Mouse (Mus musculus): ENCODE measurements around the gene Dnajb5. TPM values are rescaled to one million over a fixed set of nuclear protein-coding genes. Genes with fewer than 3 reads are reported as not detected.
"Not testable (repeated sequence)": the region's sequence is repeated elsewhere in the genome, so short reads cannot be mapped to it uniquely, and the experiment has no call there.

The Dnajb5 gene
- total RNA-seq, 2 experiments from 2014 or later, result 60.1 to 79.0 TPM

DNA sequence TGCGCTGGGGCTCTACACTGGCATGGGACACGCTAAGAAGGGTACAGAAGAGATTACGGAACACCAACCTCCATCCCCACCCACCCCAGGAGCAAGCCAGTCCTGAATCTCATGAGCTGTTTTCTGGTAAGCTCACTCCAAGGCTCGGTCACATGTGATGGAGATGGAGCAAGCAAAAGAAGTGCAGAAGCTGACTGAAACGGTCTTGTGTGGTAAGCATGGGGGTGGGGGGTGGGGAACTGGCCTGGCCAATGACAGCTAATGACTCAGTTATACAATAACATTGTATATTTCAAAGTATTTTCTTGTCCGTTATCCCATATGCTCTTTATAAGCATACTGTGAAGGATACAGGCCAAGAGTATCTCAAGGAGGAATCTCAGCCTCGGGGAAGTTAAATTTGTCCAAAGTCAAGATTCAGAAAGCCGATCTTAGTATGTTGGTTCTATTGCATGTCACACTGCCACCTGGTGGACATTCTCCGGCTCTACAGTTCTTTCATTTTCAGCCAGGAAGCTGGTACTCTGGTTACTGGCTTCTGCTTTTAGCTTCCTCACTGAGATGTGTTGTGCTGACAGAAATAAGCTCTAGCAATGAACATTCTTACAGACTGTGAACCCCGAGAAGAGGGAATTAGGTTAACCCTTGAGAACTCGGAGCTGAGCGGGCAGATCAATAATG lies 15.6 kb downstream of the Dnajb5 start:
- DNase-seq (ENCODE audit: low spot score in 2 of 2), result no peak

DNA sequence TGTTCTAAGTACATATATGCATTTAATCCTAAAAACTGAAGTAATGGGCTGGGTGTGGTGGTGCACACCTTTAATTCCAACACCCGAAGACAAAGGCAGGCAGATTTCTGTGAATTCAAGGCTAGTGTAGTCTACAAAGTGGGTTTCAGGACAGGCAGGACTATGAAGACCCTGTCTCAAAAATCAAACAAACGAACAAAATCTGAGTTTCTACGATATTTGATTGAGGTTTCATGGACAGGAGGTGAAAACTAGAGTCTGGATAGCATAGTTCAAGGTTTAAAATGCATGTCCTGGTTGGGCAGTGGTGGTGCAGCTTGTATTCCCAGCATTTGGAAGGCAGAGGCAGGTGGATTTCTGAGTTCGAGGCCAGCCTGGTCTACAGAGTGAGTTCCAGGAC lies 19.7 kb downstream of the Dnajb5 start, which contains the start of gene 1700022I11Rik:
Gene 1700022I11Rik, plus strand, starts transcription at position 301 of the 400 bp plus-strand sequence.
- no peak for DNase-seq (ENCODE audit: low spot score in 2 of 2)

DNA sequence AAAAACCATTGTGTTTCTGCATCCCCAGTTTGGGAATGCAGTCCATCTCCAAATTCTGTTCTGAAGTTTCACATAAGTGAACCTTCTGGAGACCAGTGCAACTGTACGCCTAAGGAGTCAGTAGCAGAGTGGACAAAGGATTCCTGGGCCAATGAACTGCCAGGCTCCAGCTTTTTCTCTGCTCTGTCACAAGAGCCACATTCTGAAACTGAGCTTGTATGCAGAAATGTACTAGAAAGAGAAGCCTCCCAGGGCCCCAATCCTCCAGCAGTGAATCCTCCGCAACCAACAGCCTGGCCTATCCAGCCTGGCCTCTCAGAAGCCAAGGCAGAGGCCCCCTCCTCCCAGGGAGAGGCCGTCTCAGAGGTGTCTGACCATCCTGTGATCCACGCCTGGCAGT lies 23.3 kb downstream of the Dnajb5 start:
- DNase-seq (ENCODE audit: low spot score in 2 of 2), result no peak

DNA sequence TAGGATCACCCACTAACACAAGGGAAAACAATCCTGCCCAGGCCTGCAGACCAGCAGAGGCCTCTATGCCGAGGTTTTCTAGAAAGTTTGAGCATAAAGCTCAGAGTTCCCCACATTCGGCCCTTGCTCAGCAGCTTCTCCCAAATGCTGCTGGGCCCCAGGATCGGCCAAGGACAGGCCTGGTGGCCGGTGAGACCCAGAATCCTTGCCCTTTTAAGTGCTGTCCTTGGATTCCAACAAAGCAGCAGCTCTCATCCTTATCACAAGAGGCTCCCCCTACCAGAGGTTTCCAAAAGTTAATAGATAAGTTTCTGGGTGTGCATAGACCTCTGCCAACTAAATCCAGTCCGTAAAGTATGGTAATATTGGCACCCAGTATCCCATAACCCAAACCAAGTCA lies 24.3 kb downstream of the Dnajb5 start:
- no peak for DNase-seq (ENCODE audit: low spot score in 2 of 2)

DNA sequence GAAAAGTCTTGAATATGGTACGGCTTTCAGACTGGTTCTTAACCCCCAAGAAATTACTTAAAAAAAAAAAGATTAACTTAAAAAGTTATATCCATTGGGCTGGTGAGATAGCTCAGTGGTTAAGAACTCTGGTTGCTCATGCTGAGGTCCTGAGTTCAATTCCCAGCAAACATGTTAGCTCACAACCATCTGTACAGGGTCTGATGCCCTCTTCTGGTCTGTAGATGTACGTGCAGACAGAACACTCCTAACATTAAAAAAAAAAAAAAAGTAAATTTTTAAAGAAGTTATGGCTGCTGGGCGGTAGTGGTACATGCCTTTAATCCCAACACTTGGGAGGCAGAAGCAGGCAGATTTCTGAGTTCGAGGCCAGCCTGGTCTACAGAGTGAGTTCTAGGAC lies 28.4 kb downstream of the Dnajb5 start:
- DNase-seq (ENCODE audit: low spot score in 2 of 2), result no peak

DNA sequence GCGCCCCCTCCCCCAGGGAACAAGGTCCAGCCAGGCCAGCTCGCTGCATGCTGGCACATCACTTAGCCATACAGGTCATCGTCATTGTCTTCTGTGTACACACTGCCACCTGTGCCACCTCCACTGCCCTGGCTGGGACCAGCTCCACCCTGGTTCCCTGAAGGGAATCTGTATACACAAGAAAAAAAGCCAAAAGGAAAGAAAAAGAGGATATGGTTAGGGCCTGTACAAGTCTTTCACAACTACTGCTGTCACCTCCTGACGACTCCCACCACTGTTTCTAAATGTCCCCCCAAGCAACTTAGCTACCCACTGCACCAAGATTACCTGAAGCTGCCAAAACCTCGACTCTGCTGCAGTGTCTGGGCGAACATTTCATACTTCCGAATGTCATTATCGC lies 30.9 kb downstream of the Dnajb5 start:
- not testable (repeated sequence) for DNase-seq (ENCODE audit: low spot score in 2 of 2)

DNA sequence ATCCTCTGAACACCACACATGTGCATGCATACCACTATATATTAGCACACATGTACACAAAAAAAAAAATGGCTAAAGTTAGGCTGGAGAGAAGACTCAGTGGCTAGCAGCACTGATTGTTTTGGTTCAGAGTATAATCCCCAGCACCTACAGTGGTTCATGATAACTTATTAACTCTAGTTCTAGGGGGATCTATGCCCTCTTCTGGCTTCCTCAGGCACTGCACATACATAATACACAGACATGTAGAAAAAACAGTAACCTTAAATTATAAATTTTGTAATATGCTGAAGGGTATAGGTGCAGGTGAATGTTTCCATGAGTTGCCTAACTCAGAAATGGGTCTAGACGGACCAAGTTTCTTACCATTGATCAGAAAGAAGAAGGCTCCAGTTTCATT lies 38.7 kb downstream of the Dnajb5 start:
- DNase-seq (ENCODE audit: low spot score in 2 of 2), result no peak

DNA sequence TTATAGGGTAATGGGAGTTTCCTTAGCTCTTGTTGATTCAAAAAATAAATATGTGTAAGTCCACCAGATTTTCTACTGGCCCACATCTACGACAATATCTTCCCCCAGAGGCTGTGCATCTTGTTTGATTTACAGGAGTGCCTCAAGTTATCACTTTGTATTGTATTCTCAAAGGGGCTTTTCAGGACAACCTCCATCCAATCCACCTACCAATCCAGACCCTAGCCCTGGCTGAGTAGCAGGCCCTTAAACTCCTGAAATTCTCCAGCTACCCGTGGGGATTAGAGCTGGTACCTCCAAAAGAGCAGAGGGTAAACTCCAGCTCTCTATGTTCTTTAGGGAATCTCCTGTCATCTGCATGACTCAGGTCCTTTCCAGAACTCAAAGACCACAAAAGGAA lies 48.4 kb downstream of the Dnajb5 start:
- no peak for DNase-seq (ENCODE audit: low spot score in 2 of 2)

DNA sequence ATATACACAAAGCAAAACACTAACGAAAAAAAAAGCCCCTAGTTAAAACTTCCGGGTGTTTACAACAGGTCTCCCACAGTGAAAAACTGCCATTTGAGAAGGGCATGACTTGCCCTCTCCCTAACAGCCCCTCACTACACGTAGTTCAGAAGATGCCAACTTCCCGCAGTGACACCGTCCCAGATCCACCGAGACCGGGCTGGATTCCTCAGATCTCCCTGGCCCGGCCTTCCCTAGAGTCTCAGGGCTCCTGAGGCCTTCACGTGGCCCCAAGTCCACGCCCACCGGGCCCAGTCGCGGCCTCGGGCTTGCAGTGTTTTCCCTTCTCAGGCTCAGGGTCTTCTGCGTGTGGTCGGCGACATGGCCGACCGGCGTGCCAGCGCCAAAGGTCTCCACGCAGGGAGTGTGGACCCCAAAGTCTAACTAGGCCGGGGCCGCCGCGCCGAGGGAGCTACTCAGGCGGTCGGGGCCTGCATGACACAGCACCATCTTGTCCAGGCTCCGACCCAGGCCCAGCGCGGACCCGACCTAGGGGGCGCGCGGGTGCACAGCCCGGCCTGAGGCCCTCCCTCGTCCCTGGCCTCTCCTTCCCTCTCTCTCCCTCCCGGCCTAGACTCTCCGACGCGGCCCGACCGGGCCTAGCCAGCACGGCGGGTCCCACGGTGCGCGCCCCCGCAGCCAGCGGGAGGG lies 50.0 kb downstream of the Dnajb5 start:
- peak; percentile 53 to 73 for DNase-seq (ENCODE audit: low spot score in 2 of 2)

DNA sequence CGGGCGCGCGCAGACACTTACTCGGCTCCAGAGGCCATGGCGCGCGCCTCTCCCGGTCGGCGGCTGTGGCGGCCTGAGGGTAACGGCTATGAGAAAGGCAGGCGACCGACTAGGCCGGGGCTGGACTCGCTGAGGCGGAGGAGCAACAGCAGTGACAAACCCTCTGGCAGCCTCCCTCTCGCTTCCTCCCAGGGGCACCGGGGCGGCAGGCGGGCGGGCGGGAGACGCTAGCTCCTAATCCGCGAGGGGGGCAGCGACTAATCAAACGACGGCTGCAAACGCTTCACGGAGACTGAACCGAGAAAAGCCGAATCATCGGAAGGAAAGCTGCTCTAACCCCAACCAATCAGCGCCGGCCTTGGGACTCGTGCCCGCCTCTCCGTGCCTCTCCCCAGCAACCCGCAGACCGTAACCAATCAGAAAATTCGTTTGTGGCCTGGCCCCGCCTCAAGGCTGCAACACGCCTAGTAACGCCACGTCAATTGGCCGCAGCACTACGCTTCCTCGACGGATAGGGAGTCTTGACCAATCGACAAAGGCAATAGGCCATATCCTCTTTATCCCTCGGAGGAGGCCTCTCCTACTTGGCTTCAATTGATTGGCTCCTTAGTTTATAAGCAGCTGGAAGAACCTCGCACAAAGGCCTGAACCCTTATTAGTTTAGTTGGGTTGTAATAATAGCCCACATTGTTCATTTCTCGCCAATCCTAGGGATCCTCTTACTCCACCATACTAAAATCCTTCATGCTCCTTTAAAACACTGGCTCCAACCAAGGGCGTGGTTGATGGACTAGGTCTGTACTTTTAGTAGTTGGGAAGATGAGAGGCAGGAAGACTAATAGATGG lies 50.8 kb downstream of the Dnajb5 start, which contains the start of gene Vcp:
Gene Vcp, minus strand, starts transcription at position 367 of the 846 bp plus-strand sequence.
- peak; percentile 97 to 99 for DNase-seq (ENCODE audit: low spot score in 2 of 2)

DNA sequence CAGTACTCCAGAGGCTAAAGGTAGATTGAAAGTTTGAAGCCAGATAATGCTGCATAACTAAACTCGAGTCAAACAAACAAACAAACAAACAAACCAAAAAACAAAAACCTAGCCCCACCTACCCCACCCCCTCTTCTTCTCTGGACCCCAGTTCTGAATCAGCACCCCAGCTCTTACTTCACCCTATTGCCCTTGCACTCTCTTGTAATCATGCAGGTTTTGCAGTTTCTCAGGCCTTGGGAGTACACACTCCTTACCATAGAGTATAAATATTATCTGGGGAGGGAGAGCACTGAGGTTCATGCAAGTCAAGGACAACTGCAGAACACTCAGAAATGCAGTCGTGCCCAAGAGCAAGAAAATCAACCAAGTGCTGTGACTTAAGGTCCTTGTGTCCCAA lies 51.7 kb downstream of the Dnajb5 start:
- no peak for DNase-seq (ENCODE audit: low spot score in 2 of 2)

DNA sequence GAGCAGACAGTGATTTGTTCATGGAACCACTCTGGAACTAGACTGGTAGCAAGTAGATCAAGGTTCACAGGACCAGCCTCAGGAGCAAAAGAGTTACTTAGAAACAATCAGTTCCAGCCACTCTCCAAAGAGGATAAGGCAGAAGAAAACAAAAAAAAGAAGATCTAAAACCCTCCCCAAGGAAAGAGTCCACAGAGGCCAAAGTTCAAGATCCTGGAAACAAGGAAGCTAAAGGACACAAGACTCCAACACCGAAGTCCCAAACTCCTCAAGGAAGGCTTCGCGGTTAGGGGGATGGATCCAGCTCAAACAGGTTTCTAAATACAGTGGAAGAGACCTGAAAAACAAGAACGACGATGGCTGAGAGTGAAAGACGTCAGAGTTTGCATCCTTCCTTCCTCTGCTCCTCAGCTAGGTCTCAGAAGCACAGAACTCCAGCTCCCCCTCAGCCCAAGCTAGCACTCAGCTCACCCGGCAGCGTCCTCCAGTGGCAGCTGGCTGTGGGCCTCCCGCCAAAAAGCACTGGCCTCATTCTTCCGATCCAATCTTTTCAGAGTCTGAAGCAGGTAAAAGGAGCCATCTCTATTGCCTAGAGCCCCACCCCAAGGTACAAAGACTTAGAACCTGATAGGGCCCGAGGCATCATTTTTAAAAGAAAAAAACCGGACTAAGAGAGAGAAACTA lies 53.3 kb downstream of the Dnajb5 start:
- DNase-seq (ENCODE audit: low spot score in 2 of 2), result no peak

DNA sequence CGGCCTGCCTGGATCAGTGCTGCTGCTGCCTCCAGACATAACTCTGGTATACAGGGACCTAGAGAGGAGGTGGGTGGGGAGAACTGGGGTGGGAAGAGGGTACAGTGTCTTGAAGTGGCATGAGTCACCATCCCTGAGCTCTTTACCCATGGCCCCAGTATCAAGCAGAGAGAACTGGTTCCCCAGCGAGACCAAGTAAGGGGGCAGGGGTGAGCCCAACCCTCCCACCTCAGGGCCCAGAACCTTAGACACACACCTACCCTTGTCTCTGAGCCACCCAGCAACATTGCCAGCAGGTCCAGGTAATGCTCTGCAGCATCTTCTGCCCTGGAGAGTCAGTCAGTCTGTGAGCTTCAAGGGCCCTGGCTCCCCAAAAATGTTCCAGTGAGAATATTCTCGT lies 55.3 kb downstream of the Dnajb5 start:
- DNase-seq (ENCODE audit: low spot score in 2 of 2), result no peak

DNA sequence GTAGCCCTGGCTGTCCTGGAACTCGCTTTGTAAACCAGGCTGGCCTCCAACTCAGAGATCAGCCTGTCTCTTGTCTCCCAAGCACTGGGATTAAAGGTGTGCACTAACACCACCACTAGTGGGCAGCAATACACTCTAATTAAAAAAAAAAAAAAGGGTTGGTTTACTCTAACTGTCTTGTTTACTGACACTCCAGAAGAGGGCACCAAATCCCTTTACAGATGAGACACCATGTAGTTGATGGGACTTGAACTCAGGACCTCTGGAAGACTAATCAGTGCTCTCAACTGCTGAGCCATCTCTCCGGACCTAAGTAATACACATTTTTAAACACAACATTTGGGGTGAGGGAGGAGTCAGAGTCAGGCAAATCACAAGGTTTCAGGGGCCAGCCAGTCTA lies 56.2 kb downstream of the Dnajb5 start:
- no peak for DNase-seq (ENCODE audit: low spot score in 2 of 2)

Other genes starting within 250 kb of the Dnajb5 start
- gene 4930578G10Rik, start 214.3 kb upstream of the Dnajb5 start, total RNA-seq (2021), result not detected
- gene Ccl19, start 193.2 kb upstream of the Dnajb5 start, total RNA-seq (2021), result under 1 TPM in 1 of 2 experiments, not detected in 1; 0.74 TPM
- 10 to 100 TPM in 1 of 2 experiments, 1 to 10 TPM in 1; 8.6 to 15.0 TPM for gene Ccl21a, start 175.8 kb upstream of the Dnajb5 start, total RNA-seq (2021)
- gene Fam205a1, start 95.9 kb upstream of the Dnajb5 start, total RNA-seq (2021), result under 1 TPM in 1 of 2 experiments, not detected in 1; 0.07 TPM
- gene Gm12394, start 93.0 kb upstream of the Dnajb5 start, total RNA-seq (2021), result under 1 TPM in 1 of 2 experiments, not detected in 1; 0.10 TPM
- gene Fam205c, start 75.6 kb upstream of the Dnajb5 start, total RNA-seq (2021), result not detected
- 1 to 10 TPM; 1.1 to 1.5 TPM for gene Phf24, start 33.2 kb upstream of the Dnajb5 start, total RNA-seq (2021)
- not detected for gene 1700022I11Rik, start 19.8 kb downstream of the Dnajb5 start, total RNA-seq (2021)
- 100 to 1,000 TPM; 292 to 313 TPM for gene Vcp, start 50.7 kb downstream of the Dnajb5 start, total RNA-seq (2021)
- 1 to 10 TPM; 5.5 to 8.7 TPM for gene Fancg, start 60.7 kb downstream of the Dnajb5 start, total RNA-seq (2021)
- gene Pigo, start 76.0 kb downstream of the Dnajb5 start, total RNA-seq (2021), result 10 to 100 TPM; 10.7 to 10.8 TPM
- gene Stoml2, start 81.9 kb downstream of the Dnajb5 start, total RNA-seq (2021), result 100 to 1,000 TPM in 1 of 2 experiments, 10 to 100 TPM in 1; 94.7 to 103 TPM
- 10 to 100 TPM; 20.6 to 25.1 TPM for gene Fam214b, start 96.4 kb downstream of the Dnajb5 start, total RNA-seq (2021)
- gene Unc13b, start 109.1 kb downstream of the Dnajb5 start, total RNA-seq (2021), result 1 to 10 TPM; 5.9 to 7.2 TPM